Mouse (Mus musculus) MEL-GATA-1-ER (cell line): Measurements from ENCODE around the gene F2r.

Experiments used
- DNase-seq: peaks from one replicate; pipeline ENCODE4 v3.0.0-alpha.2; 2012; ENCODE audit warnings: low read depth; ENCODE audit errors: extremely low read depth

F2r gene

GRCm38 (mm10) chr13:95632144-95632543 is 13.9 kb upstream of the F2r start:
- DNase-seq: no peak

- DNase-seq: no peak
These were observed 12.5 kb upstream of the F2r start for GRCm38 (mm10) chr13:95630747-95631146.

- no peak for DNase-seq
These were observed 11.5 kb upstream of the F2r start for GRCm38 (mm10) chr13:95629751-95630150.

- no peak for DNase-seq
These were observed 8.4 kb upstream of the F2r start for GRCm38 (mm10) chr13:95626696-95627095.

GRCm38 (mm10) chr13:95623042-95623441 is 4.8 kb upstream of the F2r start:
- no peak for DNase-seq

- no peak for DNase-seq
These were observed 3.3 kb upstream of the F2r start for GRCm38 (mm10) chr13:95621563-95621962.

- DNase-seq: no peak
These were observed 572 bp upstream of the F2r start for GRCm38 (mm10) chr13:95618859-95619258.

- DNase-seq: no peak
These were observed 566 bp downstream of the F2r start for GRCm38 (mm10) chr13:95617671-95618171.

GRCm38 (mm10) chr13:95617082-95617670 is 1.1 kb downstream of the F2r start:
- DNase-seq: no peak

GRCm38 (mm10) chr13:95616512-95616911 is 1.8 kb downstream of the F2r start:
- peak; percentile 51 for DNase-seq

- no peak for DNase-seq
These were observed 3.5 kb downstream of the F2r start for GRCm38 (mm10) chr13:95614757-95615156.

- no peak for DNase-seq
These were observed 6.0 kb downstream of the F2r start for GRCm38 (mm10) chr13:95612243-95612642.

- DNase-seq: no peak
These were observed 6.5 kb downstream of the F2r start for GRCm38 (mm10) chr13:95611752-95612151.

- DNase-seq: no peak
These were observed 7.3 kb downstream of the F2r start for GRCm38 (mm10) chr13:95610786-95611562.

GRCm38 (mm10) chr13:95609088-95609420 is 9.2 kb downstream of the F2r start:
- DNase-seq: no peak

GRCm38 (mm10) chr13:95608416-95609087 is 9.7 kb downstream of the F2r start:
- no peak for DNase-seq

- DNase-seq: no peak
These were observed 11.3 kb downstream of the F2r start for GRCm38 (mm10) chr13:95607019-95607418.

GRCm38 (mm10) chr13:95604288-95604687 is 14.0 kb downstream of the F2r start:
- no peak for DNase-seq

GRCm38 (mm10) chr13:95599833-95600359 is 18.4 kb downstream of the F2r start:
- no peak for DNase-seq

- no peak for DNase-seq
These were observed 19.9 kb downstream of the F2r start for GRCm38 (mm10) chr13:95598232-95598920.

GRCm38 (mm10) chr13:95597578-95597977 is 20.7 kb downstream of the F2r start:
- no peak for DNase-seq

- no peak for DNase-seq
These were observed 21.6 kb downstream of the F2r start for GRCm38 (mm10) chr13:95596689-95597088.
